Mouse (Mus musculus) left cerebral cortex, postnatal 25 days (tissue): ENCODE results near the gene Igfbp3. TPM values are rescaled to one million over a fixed set of nuclear protein-coding genes. Genes with fewer than 3 reads are reported as not detected.
"Not testable (repeated sequence)": the region's sequence is repeated elsewhere in the genome, so short reads cannot be mapped to it uniquely, and the experiment has no call there.

Source experiments
- DNase-seq, 2 experiments: peaks; one replicate each; pipeline ENCODE4 v3.0.0; 2022; ENCODE audit warnings: low spot score in 2 of 2, mixed read lengths in 1 of 2
- intact Hi-C: fragments of 180-260 bp; cut with DNase I; formaldehyde crosslinking; loops from one replicate; pipeline ENCODE4 v1.15.1; 2025
- total RNA-seq, 2 experiments: library from RNA; stranded (reverse); gene quantifications; 2 replicates each; pipeline ENCODE4 v1.2.3; 2021

Igfbp3 gene
- 10 to 100 TPM; 11.8 to 14.4 TPM for total RNA-seq

DNA sequence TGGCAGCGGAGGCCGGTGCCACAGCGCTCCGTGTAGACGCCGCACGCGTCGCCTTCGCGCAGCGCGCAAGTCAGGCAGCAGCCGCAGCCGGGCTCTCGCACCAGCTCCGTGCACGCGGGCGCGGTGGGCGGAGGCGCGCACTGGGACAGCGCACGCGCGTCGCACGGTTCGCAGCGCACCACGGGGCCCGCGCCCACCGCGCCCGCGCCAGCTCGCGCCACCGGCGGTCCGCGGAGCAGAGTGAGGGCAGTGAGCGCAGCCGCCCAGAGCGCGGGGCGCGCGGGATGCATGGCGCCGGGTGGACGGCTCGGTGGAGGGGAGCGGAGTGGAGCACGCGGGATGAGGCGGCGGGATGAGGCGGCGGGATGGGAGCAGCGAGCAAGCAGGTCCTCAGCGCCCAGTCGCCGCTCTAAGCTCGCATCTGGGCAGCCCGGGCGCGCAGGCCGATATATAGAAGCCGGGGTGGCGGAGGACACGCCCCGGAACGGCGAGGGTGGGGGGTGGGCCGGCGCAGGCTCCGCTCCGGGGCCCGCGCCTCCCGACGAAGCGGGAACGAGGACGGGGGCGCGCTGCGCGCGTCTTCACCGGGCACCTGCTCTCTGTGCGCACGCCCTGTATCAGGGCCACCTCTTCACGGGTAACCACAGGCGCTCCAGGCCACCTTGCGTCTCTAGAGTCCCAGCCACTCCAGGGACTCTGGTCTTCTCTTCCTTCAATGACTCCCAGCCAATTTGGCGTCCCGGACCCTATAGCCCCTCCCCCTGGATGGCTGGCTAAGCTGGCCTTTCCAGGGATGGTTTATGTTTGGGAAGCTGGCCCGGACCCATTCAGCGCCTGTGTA lies at the start of gene Igfbp3:
Gene Igfbp3 (minus strand): TSS at position 423 of the 841 bp plus-strand sequence.
- peak; percentile 87 to 90 for DNase-seq
- intact Hi-C loops = loop anchor here (1.0 to 10.0 kb wide), 5 partner anchors 125 to 1090 kb away; no protein-coding TSS in a partner anchor

- intact Hi-C loops = no loop called here
- no peak for DNase-seq
These were observed 37.1 kb upstream of the Igfbp3 start for GRCm38 (mm10) chr11:7250870-7251269.

GRCm38 (mm10) chr11:7250415-7250814 lies 36.7 kb upstream of the Igfbp3 start:
- DNase-seq = no peak
- intact Hi-C loops = no loop called here

DNA sequence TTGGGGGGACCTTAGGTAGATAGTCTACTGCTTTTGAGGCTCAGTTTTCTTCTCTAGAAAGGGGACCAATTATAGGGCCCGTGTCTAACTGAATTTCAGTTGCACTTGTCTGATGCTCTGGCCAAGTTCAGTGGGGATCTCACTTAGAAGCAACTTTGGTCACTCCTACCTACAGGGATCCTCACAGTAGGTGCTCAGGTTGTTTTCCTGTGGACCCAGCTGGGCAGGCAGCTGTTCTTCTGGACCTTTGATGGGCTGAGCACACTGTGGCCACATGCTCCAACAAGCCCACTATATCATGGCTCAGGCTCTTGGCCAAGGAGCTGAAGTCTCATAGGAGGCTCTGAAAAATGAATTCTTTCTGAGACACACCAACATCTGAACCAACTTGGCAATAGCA lies 31.1 kb upstream of the Igfbp3 start:
- intact Hi-C loops = no loop called here
- DNase-seq = no peak

GRCm38 (mm10) chr11:7239041-7239740 lies 25.5 kb upstream of the Igfbp3 start:
- DNase-seq = no peak
- intact Hi-C loops = no loop called here

DNA sequence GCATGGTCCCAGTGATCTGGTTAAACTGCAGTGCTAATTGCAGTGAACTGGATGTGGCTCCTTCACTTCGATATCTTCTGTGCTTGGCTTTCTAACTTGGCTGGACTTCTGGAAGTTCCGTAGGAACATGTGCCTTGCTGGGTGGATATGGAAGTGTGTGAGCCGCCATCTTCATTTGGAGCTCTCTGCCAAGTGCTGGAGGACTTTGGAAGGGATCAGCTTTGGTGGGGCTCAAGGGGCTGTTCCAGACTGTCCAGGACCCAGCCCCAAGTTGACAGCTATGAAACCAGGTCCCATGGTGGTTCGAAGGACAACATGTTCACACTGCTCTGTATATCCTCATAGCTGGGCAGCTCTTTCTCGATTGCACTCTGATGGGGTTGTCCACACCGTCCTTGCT lies 24.8 kb upstream of the Igfbp3 start:
- intact Hi-C loops = no loop called here

GRCm38 (mm10) chr11:7237712-7238111 lies 24.0 kb upstream of the Igfbp3 start:
- DNase-seq = peak in 1 of 2 experiments; percentile 33
- intact Hi-C loops = no loop called here

More for the DNA sequence above, 24.8 kb upstream of the Igfbp3 start:
- no peak for DNase-seq

GRCm38 (mm10) chr11:7236751-7237150 lies 23.0 kb upstream of the Igfbp3 start:
- intact Hi-C loops = no loop called here
- no peak for DNase-seq

- DNase-seq = peak in 1 of 2 experiments; percentile 5
- intact Hi-C loops = no loop called here
These were observed 21.4 kb upstream of the Igfbp3 start for GRCm38 (mm10) chr11:7234981-7235609.

DNA sequence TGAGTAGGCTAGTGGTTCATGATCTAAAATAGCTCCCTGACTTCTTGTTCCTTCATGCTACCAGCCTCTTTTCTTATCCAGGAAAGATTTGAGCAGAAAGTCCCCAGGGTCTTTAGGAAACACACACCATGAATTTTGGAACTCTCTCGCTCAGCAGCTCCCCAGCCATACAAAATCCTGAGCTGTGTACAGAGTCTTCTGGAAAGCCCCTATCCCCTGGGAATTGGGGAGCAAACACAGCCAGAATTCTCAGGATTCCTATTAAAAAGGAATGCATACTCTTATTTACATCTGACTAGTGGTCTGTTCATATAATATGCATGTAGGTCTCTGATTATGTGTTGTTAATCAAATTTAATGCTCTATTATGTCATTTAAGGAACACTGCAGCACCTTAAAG lies 20.7 kb upstream of the Igfbp3 start:
- intact Hi-C loops = no loop called here
- no peak for DNase-seq

DNA sequence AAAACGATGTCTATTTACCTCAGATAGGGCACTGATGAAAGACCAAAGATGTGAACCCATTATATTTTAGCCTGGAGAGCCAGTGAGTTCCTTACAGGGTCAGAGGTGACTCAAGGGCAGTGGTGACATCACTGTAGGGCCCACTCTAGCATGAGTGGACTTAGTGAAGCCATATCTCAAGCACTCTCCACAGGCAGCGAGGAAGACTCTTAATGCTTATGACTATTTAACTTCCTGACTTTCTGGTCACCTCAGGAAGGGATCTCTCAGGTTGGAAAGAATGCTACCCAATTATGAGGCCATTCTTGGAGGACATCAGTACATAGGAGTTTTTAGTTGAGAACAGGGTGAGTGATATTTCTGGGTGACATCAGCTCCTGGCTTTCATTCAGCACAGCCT lies 19.6 kb upstream of the Igfbp3 start:
- intact Hi-C loops = no loop called here
- DNase-seq = no peak

DNA sequence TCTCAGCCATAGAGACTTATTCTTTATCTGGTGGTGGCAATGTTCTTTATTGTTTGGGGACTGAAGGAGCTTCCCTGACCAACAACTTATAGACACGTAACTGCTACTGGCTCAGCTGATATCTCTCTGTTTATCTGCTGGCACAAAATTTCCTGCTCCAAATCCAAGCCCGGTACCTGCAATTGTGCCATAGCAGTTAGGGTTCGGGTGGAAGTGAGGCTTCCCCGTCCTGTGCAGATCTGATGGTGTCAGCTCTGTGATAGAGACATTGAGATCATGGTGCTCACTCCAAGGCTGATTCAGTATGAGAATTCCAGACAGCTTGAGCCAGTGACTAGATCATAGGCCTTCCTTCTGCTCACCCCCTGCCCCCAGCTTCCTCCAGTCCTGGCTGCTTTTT lies 18.2 kb upstream of the Igfbp3 start:
- DNase-seq = no peak
- intact Hi-C loops = no loop called here

GRCm38 (mm10) chr11:7230000-7230399 lies 16.3 kb upstream of the Igfbp3 start:
- no peak for DNase-seq
- intact Hi-C loops = no loop called here

DNA sequence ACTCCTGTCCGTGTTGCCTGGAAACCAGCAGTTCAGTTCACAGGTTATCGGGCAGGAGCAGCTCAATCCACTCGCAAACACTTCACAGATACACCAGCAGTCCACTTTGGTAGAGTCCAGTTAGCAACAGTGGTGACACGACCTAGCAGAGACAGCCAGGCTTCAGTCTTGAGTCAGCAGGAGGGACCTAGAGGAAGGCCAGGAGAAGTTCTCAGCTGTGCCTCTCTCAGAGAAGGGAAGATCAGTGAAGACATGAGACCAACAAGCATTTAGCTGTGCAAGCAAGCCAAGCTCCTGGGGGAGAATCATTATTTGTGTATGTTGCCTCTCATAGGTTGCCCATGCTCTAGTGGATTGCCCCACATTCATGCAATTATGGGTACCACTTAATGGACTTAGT lies 14.4 kb upstream of the Igfbp3 start:
- intact Hi-C loops = no loop called here
- DNase-seq = no peak

DNA sequence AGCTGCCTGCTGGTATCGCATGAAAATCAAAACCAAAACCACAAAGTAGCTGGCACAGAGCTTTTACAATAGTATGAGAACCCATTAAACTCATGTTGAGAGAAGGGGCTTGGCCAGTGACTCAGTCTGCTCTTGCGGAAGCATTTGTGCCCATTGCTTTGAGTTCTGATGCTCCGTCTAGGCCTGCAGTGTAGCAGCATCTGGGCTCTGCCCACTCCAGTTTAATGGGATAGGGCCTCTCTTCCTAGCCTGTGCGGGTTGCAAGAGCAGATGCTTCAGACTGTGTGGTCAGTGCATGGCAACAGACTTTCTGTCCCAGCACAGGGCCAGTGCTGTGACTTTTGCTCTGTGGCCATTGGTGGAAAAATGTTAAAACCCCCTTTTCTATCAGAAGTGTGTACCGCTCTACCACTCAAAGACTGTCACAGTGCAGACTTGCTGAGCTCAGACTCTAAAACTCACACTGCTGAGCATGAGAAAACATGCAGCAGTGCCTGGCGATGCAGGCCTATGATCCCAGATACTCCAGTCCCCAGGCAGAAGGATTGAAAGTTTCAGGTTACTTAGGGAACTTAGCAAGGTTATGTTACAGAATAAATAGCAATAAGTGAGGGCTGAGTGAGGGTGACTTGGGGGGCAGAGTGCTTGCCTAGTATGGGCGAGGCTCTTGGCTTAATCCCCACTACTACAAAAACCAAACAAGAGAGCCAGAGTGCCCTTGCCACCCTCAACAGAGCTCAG lies 13.3 kb upstream of the Igfbp3 start:
- intact Hi-C loops = no loop called here

GRCm38 (mm10) chr11:7226200-7226599 lies 12.5 kb upstream of the Igfbp3 start:
- intact Hi-C loops = no loop called here
- peak; percentile 28 to 64 for DNase-seq

More for the DNA sequence above, 13.3 kb upstream of the Igfbp3 start:
- DNase-seq = no peak

GRCm38 (mm10) chr11:7221826-7222225 lies 8.1 kb upstream of the Igfbp3 start:
- DNase-seq, intact Hi-C loops: not testable (repeated sequence)

- DNase-seq = peak; percentile 67 to 71
- intact Hi-C loops = loop anchor here (1.0 to 10.0 kb wide), 4 partner anchors 123 to 1190 kb away; no protein-coding TSS in a partner anchor
These were observed 2.0 kb upstream of the Igfbp3 start for GRCm38 (mm10) chr11:7215703-7216102.

- DNase-seq = peak; percentile 71 to 84
- intact Hi-C loops = loop anchor here (1.0 to 10.0 kb wide), 6 partner anchors 124 to 1191 kb away; no protein-coding TSS in a partner anchor
These were observed 1.0 kb upstream of the Igfbp3 start for GRCm38 (mm10) chr11:7214761-7215160.

DNA sequence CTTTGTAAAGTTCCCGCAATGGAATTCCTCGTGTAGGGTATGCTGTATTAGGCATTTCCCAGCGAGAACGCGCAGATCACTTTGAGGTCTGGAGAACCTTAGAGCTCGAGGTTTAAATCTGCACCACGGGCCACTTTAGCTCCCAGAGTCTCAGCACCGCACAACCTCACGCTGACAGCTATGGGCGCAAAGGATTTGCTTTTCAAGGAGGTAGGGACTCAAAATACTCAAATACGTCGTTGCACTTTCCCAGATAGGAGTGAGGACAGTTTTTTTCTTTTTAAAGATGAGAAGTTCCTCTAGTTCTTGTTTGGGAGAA lies 578 bp upstream of the Igfbp3 start:
- DNase-seq = peak in 1 of 2 experiments; percentile 32
- intact Hi-C loops = loop anchor here (1.0 to 10.0 kb wide), 5 partner anchors 124 to 1089 kb away; no protein-coding TSS in a partner anchor
